Mouse (Mus musculus) kidney, adult 18-20 months (tissue): ENCODE results near the gene Fndc10.
"Not testable (repeated sequence)": the region's sequence is repeated elsewhere in the genome, so short reads cannot be mapped to it uniquely, and the experiment has no call there.

Experiments
- DNase-seq: peaks from one replicate; pipeline ENCODE4 v3.0.0; 2021

Gene Fndc10

GRCm38 (mm10) chr4:155687764-155688163 is 6.4 kb upstream of the Fndc10 start:
- not testable (repeated sequence) for DNase-seq

- DNase-seq, result no peak
These were observed 3.4 kb upstream of the Fndc10 start for GRCm38 (mm10) chr4:155690571-155691375.

GRCm38 (mm10) chr4:155692421-155692820 is 1.7 kb upstream of the Fndc10 start:
- DNase-seq, result no peak

GRCm38 (mm10) chr4:155694482-155695401 is 600 bp downstream of the Fndc10 start:
- DNase-seq, result peak; percentile 65

- no peak for DNase-seq
These were observed 1.5 kb downstream of the Fndc10 start for GRCm38 (mm10) chr4:155695531-155696062.

- DNase-seq, result no peak
These were observed 2.4 kb downstream of the Fndc10 start for GRCm38 (mm10) chr4:155696261-155697255.

GRCm38 (mm10) chr4:155700425-155700824 is 6.3 kb downstream of the Fndc10 start:
- no peak for DNase-seq

GRCm38 (mm10) chr4:155703425-155703929 is 9.3 kb downstream of the Fndc10 start:
- DNase-seq, result no peak

- peak; percentile 98 for DNase-seq
These were observed 10.8 kb downstream of the Fndc10 start, which contains the start of gene Ssu72 for GRCm38 (mm10) chr4:155704721-155705591. Gene Ssu72 (plus strand): TSS chr4:155704800.

- no peak for DNase-seq
These were observed 11.4 kb downstream of the Fndc10 start for GRCm38 (mm10) chr4:155705592-155705929.

- DNase-seq, result no peak
These were observed 14.4 kb downstream of the Fndc10 start for GRCm38 (mm10) chr4:155708582-155708981.

GRCm38 (mm10) chr4:155708988-155709387 is 14.8 kb downstream of the Fndc10 start:
- no peak for DNase-seq

GRCm38 (mm10) chr4:155710521-155711252 is 16.5 kb downstream of the Fndc10 start:
- no peak for DNase-seq

- peak; percentile 48 for DNase-seq
These were observed 27.5 kb downstream of the Fndc10 start for GRCm38 (mm10) chr4:155721668-155722083.

- DNase-seq, result no peak
These were observed 33.9 kb downstream of the Fndc10 start for GRCm38 (mm10) chr4:155727993-155728392.

- DNase-seq, result no peak
These were observed 39.1 kb downstream of the Fndc10 start for GRCm38 (mm10) chr4:155733267-155733666.

- DNase-seq, result peak; percentile 83
These were observed 40.3 kb downstream of the Fndc10 start, which contains the start of gene Tmem240 for GRCm38 (mm10) chr4:155734350-155734941. Gene Tmem240 (plus strand): TSS chr4:155734800.

- peak; percentile 66 for DNase-seq
These were observed 41.0 kb downstream of the Fndc10 start for GRCm38 (mm10) chr4:155734951-155735702.

GRCm38 (mm10) chr4:155735788-155736187 is 41.6 kb downstream of the Fndc10 start:
- DNase-seq, result no peak
